Mouse (Mus musculus) kidney, adult 8-10 months (tissue): ENCODE results near the gene Hmgcr.

ENCODE experiments used
- DNase-seq, 2 experiments: peaks; one replicate each; pipeline ENCODE4 v3.0.0; 2022

The Hmgcr gene

GRCm38 (mm10) chr13:96670406-96671077, at the start of gene Hmgcr:
Gene Hmgcr (minus strand): TSS chr13:96670936.
- peak; percentile 98 for DNase-seq

DNA sequence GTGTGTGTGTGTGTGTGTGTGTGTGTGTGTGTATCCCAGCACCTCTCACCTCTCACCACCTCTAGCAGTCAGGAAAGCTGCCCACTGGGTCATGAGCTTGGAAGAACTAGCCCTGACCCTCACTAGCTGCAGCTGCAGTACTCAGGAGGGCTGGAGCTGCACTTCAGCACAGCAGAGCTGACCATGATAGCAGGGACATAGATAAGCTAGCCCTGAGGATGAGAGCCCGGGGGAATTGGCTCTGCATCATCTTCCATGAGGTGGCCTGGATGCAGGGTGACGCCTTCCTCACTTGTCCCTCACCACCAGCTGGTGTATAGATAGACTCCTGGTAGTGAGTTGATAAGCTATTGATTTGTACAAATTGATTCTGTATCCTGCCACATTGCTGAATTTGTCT, 49.3 kb upstream of the Hmgcr start:
- no peak for DNase-seq

DNA sequence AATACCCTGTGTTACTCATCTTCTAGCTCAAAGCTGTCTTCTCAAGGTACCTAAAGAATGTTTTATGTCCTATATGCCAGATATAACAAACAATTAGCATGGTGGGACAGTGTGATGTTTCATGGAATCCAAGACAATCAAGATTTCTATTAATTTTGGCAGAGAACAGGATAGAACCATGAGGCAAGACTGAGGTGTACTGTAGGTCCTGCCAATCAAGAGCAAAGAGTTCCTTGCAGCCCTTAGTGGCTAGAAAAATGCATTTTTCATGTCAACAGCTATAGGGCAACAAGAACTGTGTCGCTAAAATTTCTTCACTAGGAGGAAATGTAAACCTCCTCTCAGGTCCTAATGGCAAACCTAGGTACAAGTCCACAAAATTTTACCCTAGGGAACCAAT, 47.1 kb upstream of the Hmgcr start:
- no peak for DNase-seq

- no peak for DNase-seq
These were observed 45.6 kb upstream of the Hmgcr start for GRCm38 (mm10) chr13:96716311-96716710.

DNA sequence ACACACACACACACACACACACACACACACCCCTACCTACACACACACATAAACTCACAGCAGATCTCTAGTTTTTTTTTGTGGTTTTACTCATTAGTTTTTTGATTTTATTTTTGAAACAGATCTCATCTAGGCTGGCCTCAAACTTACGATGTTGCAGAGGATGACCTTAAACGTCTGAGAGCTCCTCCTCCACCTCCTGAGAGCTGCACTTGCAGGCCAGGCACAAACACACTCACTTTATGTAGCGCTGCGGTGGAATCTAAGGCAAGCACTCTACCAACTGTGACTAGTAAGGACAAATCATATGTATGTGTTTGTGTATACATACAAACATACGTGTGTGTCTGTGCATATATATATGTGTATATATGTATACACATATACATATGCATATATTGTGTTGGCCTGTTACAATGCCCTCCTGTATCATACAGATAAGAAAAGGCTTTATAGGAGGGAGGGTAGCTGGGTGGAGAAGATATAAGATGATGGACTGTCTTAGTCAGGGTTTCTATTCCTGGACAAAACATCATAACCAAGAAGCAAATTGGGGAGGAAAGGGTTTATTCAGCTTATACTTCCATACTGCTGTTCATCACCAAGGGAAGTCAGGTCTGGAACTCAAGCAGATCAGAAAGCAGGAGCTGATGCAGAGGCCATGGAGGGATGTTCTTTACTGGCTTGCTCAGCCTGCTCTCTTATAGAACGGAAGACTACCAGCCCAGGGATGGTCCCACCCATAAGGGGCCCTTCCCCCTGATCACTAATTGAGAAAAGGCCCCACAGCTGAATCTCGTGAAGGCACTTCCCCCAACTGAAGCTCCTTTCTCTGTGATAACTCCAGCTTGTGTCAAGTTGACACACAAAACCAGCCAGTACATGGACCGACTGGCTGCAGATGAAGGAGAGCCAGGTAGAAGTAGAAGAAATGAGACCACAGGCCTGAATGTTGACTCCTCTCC, 38.8 kb upstream of the Hmgcr start:
- no peak for DNase-seq

DNA sequence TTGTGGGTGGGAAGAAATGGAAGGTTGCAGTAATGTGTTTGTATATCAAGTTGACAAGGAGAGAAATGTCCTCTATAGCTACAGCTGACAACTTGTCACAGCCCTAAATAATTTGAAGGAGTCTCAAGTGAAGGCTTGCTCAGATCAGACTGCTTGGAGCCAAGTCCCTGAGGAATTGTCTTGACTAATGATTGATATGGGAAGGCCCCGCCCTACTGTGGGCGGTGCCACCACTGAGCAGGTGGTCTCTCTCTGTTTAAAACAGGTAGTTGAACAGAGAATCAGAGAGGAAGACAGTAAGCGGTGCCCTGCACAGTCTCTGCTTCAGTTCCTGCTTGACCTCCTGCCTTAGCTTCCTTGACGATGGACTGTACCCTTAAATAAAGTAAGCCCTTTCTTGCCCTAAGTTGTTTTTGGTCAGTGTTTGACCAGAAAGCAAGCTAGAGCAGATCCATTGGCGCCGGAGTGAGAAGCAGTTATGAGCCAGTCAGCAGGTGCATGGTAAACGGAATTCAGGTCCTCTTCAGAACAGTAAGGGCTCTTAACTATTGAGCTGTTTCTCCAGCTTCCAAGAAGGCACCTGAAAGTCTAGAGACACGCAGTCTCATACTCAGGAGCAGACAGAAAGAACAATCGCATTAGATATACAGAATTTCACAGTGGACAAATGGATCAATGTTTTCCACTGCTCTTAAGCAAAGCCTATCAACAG, 32.0 kb upstream of the Hmgcr start:
- DNase-seq: no peak

- DNase-seq: peak in 1 of 2 experiments; percentile 9
These were observed 27.3 kb upstream of the Hmgcr start for GRCm38 (mm10) chr13:96697805-96698586.

GRCm38 (mm10) chr13:96695428-96695827, 24.7 kb upstream of the Hmgcr start:
- no peak for DNase-seq

GRCm38 (mm10) chr13:96689901-96690300, 19.2 kb upstream of the Hmgcr start:
- DNase-seq: no peak

GRCm38 (mm10) chr13:96687261-96687660, 16.5 kb upstream of the Hmgcr start:
- no peak for DNase-seq

GRCm38 (mm10) chr13:96684779-96685178, 14.0 kb upstream of the Hmgcr start:
- no peak for DNase-seq

- DNase-seq: no peak
These were observed 10.4 kb upstream of the Hmgcr start for GRCm38 (mm10) chr13:96681088-96681620.

GRCm38 (mm10) chr13:96680163-96681087, 9.7 kb upstream of the Hmgcr start:
- no peak for DNase-seq

GRCm38 (mm10) chr13:96678616-96679015, 7.9 kb upstream of the Hmgcr start:
- no peak for DNase-seq

GRCm38 (mm10) chr13:96677071-96677470, 6.3 kb upstream of the Hmgcr start:
- DNase-seq: no peak

GRCm38 (mm10) chr13:96675756-96676155, 5.0 kb upstream of the Hmgcr start:
- no peak for DNase-seq

DNA sequence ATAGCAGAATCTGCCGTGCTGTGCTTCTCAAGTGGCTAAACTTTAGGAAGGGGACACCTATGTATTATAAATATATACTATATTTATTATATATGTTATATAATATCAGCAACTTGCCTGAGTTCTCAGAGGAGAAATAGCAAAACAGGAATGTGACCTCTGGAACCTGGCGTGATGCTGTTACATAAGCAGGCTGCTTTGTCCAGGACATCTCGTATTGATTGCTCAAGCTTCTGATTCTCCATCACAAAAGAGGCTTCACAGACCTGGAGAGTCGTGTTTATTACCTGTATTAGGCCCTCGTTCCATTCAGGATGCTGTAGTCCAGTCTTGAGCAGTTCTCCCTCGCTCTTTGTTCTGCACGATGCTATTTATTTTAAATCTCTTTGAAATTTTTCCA, 3.1 kb upstream of the Hmgcr start:
- DNase-seq: peak; percentile 32 to 54

DNA sequence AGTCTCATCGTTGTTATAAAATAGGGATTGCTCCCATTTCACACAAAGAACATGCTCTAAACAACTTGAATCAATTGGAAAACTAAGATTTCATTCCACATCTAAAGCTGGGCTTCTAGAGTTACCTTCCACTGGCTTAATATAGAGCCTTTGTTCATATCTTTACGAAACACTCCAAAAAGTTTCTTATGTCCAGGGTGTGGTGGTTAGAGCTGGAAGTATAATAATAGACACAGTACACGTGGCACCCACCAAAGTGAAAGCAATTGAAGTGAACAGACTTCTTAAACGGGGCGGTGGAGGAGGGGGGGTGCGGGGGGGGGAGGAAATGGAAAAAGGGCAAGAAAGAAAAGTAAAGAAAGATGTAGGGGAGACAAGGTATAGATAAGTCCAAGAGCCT, 1.5 kb upstream of the Hmgcr start:
- no peak for DNase-seq

GRCm38 (mm10) chr13:96671906-96672234, 1.1 kb upstream of the Hmgcr start:
- no peak for DNase-seq

- no peak for DNase-seq
These were observed 556 bp upstream of the Hmgcr start for GRCm38 (mm10) chr13:96671078-96671905.
